Mouse (Mus musculus) liver, embryonic 14.5 days (tissue): Measurements from ENCODE around the gene Olfr845. TPM values are rescaled to one million over a fixed set of nuclear protein-coding genes. Genes with fewer than 3 reads are reported as not detected.

Experiments
- ATAC-seq: fragments of 200-750 bp; cut with Nextera tagmentation; 2 replicates; pipeline ENCODE4 v1.8.0; 2017; ENCODE audit warnings: moderate number of reproducible peaks, mild to moderate bottlenecking, moderate library complexity; ENCODE audit not compliant: insufficient read depth
- DNase-seq, 3 experiments: peaks; one replicate each; pipeline ENCODE4 v3.0.0-alpha.2; 2012 to 2013; ENCODE audit warnings: low read depth in 3 of 3, low spot score in 3 of 3
- H3K27ac ChIP-seq: fragments of 300-500 bp; sonication (generic); 2 replicates; pipeline ENCODE4 v1.5.1; 2014; ENCODE audit warnings: moderate library complexity, mild to moderate bottlenecking, control low read depth, inconsistent platforms
- H3K27me3 ChIP-seq: fragments of 300-500 bp; sonication (generic); 2 replicates; pipeline ENCODE4 v1.6.1; 2014; ENCODE audit warnings: mild to moderate bottlenecking, low read length, moderate library complexity; ENCODE audit not compliant: control insufficient read depth, insufficient read depth
- H3K36me3 ChIP-seq: fragments of 300-500 bp; sonication (generic); replicated peaks from 2 replicates; pipeline ENCODE4 v1.6.1; 2014; ENCODE audit warnings: low read depth; ENCODE audit not compliant: control insufficient read depth, insufficient read depth
- H3K4me1 ChIP-seq, 2 experiments: fragments of 200-500 bp in 1 of 2; fragments of 300-500 bp in 1 of 2; sonication (generic) in 1 of 2; replicated peaks; 2 replicates each; pipeline ENCODE4 v1.6.1; 2012 to 2014; ENCODE audit warnings: antibody characterized with exemption in 1 of 2, inconsistent platforms in 1 of 2, low read length in 1 of 2; ENCODE audit not compliant: control insufficient read depth in 2 of 2, insufficient read depth in 2 of 2
- H3K4me2 ChIP-seq: fragments of 300-500 bp; sonication (generic); 2 replicates; pipeline ENCODE4 v1.6.1; 2014; ENCODE audit warnings: low read depth, mild to moderate bottlenecking, control low read depth, moderate library complexity
- H3K4me3 ChIP-seq, 2 experiments: fragments of 200-500 bp in 1 of 2; fragments of 300-500 bp in 1 of 2; sonication (generic) in 1 of 2; 2 replicates each; pipeline ENCODE4 v1.5.1; 2012 to 2014; ENCODE audit warnings: low read depth in 2 of 2, low read length in 2 of 2, mild to moderate bottlenecking in 2 of 2, control low read depth in 1 of 2, inconsistent platforms in 1 of 2, moderate library complexity in 1 of 2; ENCODE audit not compliant: insufficient read depth in 1 of 2
- H3K9ac ChIP-seq: fragments of 300-500 bp; sonication (generic); replicated peaks from 2 replicates; pipeline ENCODE4 v1.6.1; 2014; ENCODE audit warnings: mild to moderate bottlenecking, control low read depth, moderate library complexity
- H3K9me3 ChIP-seq: fragments of 300-500 bp; sonication (generic); 2 replicates; pipeline ENCODE4 v1.6.1; 2016; ENCODE audit warnings: low read length, mixed read lengths; ENCODE audit not compliant: control insufficient read depth
- CTCF ChIP-seq: IDR thresholded peaks from 2 replicates; pipeline ENCODE4 v1.5.1; 2016; ENCODE audit warnings: antibody characterized with exemption, low read depth, control low read depth
- EP300 ChIP-seq: IDR thresholded peaks from 2 replicates; pipeline ENCODE4 v1.6.1; 2016; ENCODE audit warnings: antibody characterized with exemption, low read depth
- WGBS: fragments of 180-500 bp; shearing (Covaris S2); extraction: QIAGEN DNeasy Blood & Tissue Kit; methylation state at CpG from one replicate; pipeline ENCODE4 v1.1.7; 2014; ENCODE audit not compliant: insufficient replicate concordance; 5-methylcytosine and 5-hydroxymethylcytosine counted together
- polyA plus RNA-seq, 2 experiments: library from polyadenylated mRNA; depleted of rRNA in 1 of 2; stranded (reverse) in 1 of 2; unstranded in 1 of 2; fragments of >200 nt; fragmentation: Nextera tagmentation in 1 of 2; extraction: Ambion mirVana in 1 of 2; gene quantifications; 2 replicates each; pipeline versions ENCODE4 v1.2.1 to v1.2.3; 2012 to 2014

Olfr845 gene
- polyA plus RNA-seq (2012; rRNA removed) (not detected in 2 replicates), polyA plus RNA-seq (2014; fragmentation: Nextera tagmentation; extraction: Ambion mirVana) (not detected in 2 replicates)

- Histone ChIP-seq H3K4me2 (no peak within 1 kb of the TSS), H3K27ac (no peak within 1 kb of the TSS), H3K9ac (no peak within 1 kb of the TSS), H3K9me3 (no peaks in the 10 kb centered on the region), H3K4me3 (no peak within 1 kb of the TSS), H3K27me3 (no peaks in the 10 kb centered on the region), H3K36me3 (no peaks in the 10 kb centered on the region), H3K4me1 (no peaks in the 10 kb centered on the region)
- 52% methylated on average over 1 of the region's 1 CpGs for WGBS
- no peak for DNase-seq
- ATAC-seq: no peak
- TF ChIP-seq EP300: no peak
- no peak for TF ChIP-seq CTCF
Measured at GRCm38 (mm10) chr9:19336157-19336556, at the start of gene Olfr845. Gene Olfr845, plus strand, starts transcription at chr9:19336457.

- no peak within 1 kb of the TSS for H3K27ac ChIP-seq
- H3K27me3 ChIP-seq: no peaks in the 10 kb centered on the region
- no peaks in the 10 kb centered on the region for H3K36me3 ChIP-seq
- no peaks in the 10 kb centered on the region for H3K4me1 ChIP-seq
- no peak for TF ChIP-seq EP300
- ATAC-seq: no peak
- H3K9ac ChIP-seq: no peak within 1 kb of the TSS
- no peaks in the 10 kb centered on the region for H3K9me3 ChIP-seq
- no peak within 1 kb of the TSS for H3K4me3 ChIP-seq
- H3K4me2 ChIP-seq: no peak within 1 kb of the TSS
- DNase-seq: no peak
Measured at GRCm38 (mm10) chr9:19316047-19316446, 20.2 kb upstream of the Olfr845 start, which contains the start of gene Olfr844. Gene Olfr844, plus strand, starts transcription at chr9:19316347.

- no peak within 1 kb of the TSS for H3K4me2 ChIP-seq
- H3K27me3 ChIP-seq: no peaks in the 10 kb centered on the region
- 37% methylated on average over 1 of the region's 1 CpGs for WGBS
- H3K36me3 ChIP-seq: no peaks in the 10 kb centered on the region
- no peak for ATAC-seq
- TF ChIP-seq EP300 (no peak), CTCF (no peak)
- H3K9ac ChIP-seq: no peak within 1 kb of the TSS
- no peak for DNase-seq
- no peaks in the 10 kb centered on the region for H3K4me1 ChIP-seq
- H3K9me3 ChIP-seq: no peaks in the 10 kb centered on the region
- H3K27ac ChIP-seq: no peak within 1 kb of the TSS
- H3K4me3 ChIP-seq: no peak within 1 kb of the TSS
Measured at GRCm38 (mm10) chr9:19363905-19364304, 27.6 kb downstream of the Olfr845 start, which contains the start of gene Olfr846. Gene Olfr846, minus strand, starts transcription at chr9:19364005.

- H3K4me3 ChIP-seq: no peak within 1 kb of the TSS
- no peak within 1 kb of the TSS for H3K9ac ChIP-seq
- no peaks in the 10 kb centered on the region for H3K9me3 ChIP-seq
- no peak within 1 kb of the TSS for H3K4me2 ChIP-seq
- WGBS: 34% methylated on average over 1 of the region's 1 CpGs
- no peaks in the 10 kb centered on the region for H3K36me3 ChIP-seq
- TF ChIP-seq EP300: no peak
- TF ChIP-seq CTCF: no peak
- DNase-seq (no peak), ATAC-seq (no peak)
- no peak within 1 kb of the TSS for H3K27ac ChIP-seq
- no peaks in the 10 kb centered on the region for H3K4me1 ChIP-seq
- H3K27me3 ChIP-seq: no peaks in the 10 kb centered on the region
Measured at GRCm38 (mm10) chr9:19378569-19378968, 42.3 kb downstream of the Olfr845 start, which contains the start of gene Olfr847. Gene Olfr847, minus strand, starts transcription at chr9:19378669.

Other genes with a start within 250 kb of the Olfr845 start
- not detected in 2 replicates for gene Olfr836, start 216.1 kb upstream of the Olfr845 start, polyA plus RNA-seq (2012; rRNA removed)
- gene Olfr836, start 216.1 kb upstream of the Olfr845 start, polyA plus RNA-seq (2014; fragmentation: Nextera tagmentation; extraction: Ambion mirVana): not detected in 2 replicates
- not detected in 2 replicates for gene Olfr837, start 200.1 kb upstream of the Olfr845 start, polyA plus RNA-seq (2012; rRNA removed)
- not detected in 2 replicates for gene Olfr837, start 200.1 kb upstream of the Olfr845 start, polyA plus RNA-seq (2014; fragmentation: Nextera tagmentation; extraction: Ambion mirVana)
- gene Olfr839-ps1, start 159.1 kb upstream of the Olfr845 start, polyA plus RNA-seq (2012; rRNA removed): not detected in 2 replicates
- not detected in 2 replicates for gene Olfr839-ps1, start 159.1 kb upstream of the Olfr845 start, polyA plus RNA-seq (2014; fragmentation: Nextera tagmentation; extraction: Ambion mirVana)
- gene Olfr843, start 84.5 kb upstream of the Olfr845 start, polyA plus RNA-seq (2012; rRNA removed): not detected in 2 replicates
- not detected in 2 replicates for gene Olfr843, start 84.5 kb upstream of the Olfr845 start, polyA plus RNA-seq (2014; fragmentation: Nextera tagmentation; extraction: Ambion mirVana)
- not detected in 2 replicates for gene Olfr844, start 20.1 kb upstream of the Olfr845 start, polyA plus RNA-seq (2012; rRNA removed)
- gene Olfr844, start 20.1 kb upstream of the Olfr845 start, polyA plus RNA-seq (2014; fragmentation: Nextera tagmentation; extraction: Ambion mirVana): not detected in 2 replicates
- not detected in 2 replicates for gene Olfr846, start 27.5 kb downstream of the Olfr845 start, polyA plus RNA-seq (2012; rRNA removed)
- not detected in 2 replicates for gene Olfr846, start 27.5 kb downstream of the Olfr845 start, polyA plus RNA-seq (2014; fragmentation: Nextera tagmentation; extraction: Ambion mirVana)
- not detected in 2 replicates for gene Olfr847, start 42.2 kb downstream of the Olfr845 start, polyA plus RNA-seq (2012; rRNA removed)
- gene Olfr847, start 42.2 kb downstream of the Olfr845 start, polyA plus RNA-seq (2014; fragmentation: Nextera tagmentation; extraction: Ambion mirVana): not detected in 2 replicates
- not detected in 2 replicates for gene Olfr849, start 103.8 kb downstream of the Olfr845 start, polyA plus RNA-seq (2012; rRNA removed)
- not detected in 2 replicates for gene Olfr849, start 103.8 kb downstream of the Olfr845 start, polyA plus RNA-seq (2014; fragmentation: Nextera tagmentation; extraction: Ambion mirVana)
- not detected in 2 replicates for gene Olfr850, start 141.8 kb downstream of the Olfr845 start, polyA plus RNA-seq (2012; rRNA removed)
- gene Olfr850, start 141.8 kb downstream of the Olfr845 start, polyA plus RNA-seq (2014; fragmentation: Nextera tagmentation; extraction: Ambion mirVana): not detected in 2 replicates
- gene Olfr851, start 156.8 kb downstream of the Olfr845 start, polyA plus RNA-seq (2012; rRNA removed): not detected in 2 replicates
- gene Olfr851, start 156.8 kb downstream of the Olfr845 start, polyA plus RNA-seq (2014; fragmentation: Nextera tagmentation; extraction: Ambion mirVana): not detected in 2 replicates
- gene Olfr853, start 204.6 kb downstream of the Olfr845 start, polyA plus RNA-seq (2012; rRNA removed): not detected in 2 replicates
- not detected in 2 replicates for gene Olfr853, start 204.6 kb downstream of the Olfr845 start, polyA plus RNA-seq (2014; fragmentation: Nextera tagmentation; extraction: Ambion mirVana)
- gene Olfr854, start 230.9 kb downstream of the Olfr845 start, polyA plus RNA-seq (2012; rRNA removed): not detected in 2 replicates
- not detected in 2 replicates for gene Olfr854, start 230.9 kb downstream of the Olfr845 start, polyA plus RNA-seq (2014; fragmentation: Nextera tagmentation; extraction: Ambion mirVana)
- gene Olfr855, start 246.2 kb downstream of the Olfr845 start, polyA plus RNA-seq (2012; rRNA removed): not detected in 2 replicates
- not detected in 2 replicates for gene Olfr855, start 246.2 kb downstream of the Olfr845 start, polyA plus RNA-seq (2014; fragmentation: Nextera tagmentation; extraction: Ambion mirVana)